Mouse (Mus musculus) gonadal fat pad, adult 2 months (tissue): ENCODE measurements around the gene Map4k2. TPM values are rescaled to one million over a fixed set of nuclear protein-coding genes. Genes with fewer than 3 reads are reported as not detected.
A peak's percentile ranks its signal among the peaks of the same experiment; 100 is the strongest.
"Not testable (repeated sequence)": the region's sequence is repeated elsewhere in the genome, so short reads cannot be mapped to it uniquely, and the experiment has no call there.

ENCODE experiments used
- DNase-seq: peaks from one replicate; pipeline ENCODE4 v3.0.0-alpha.2; 2012; ENCODE audit warnings: low read depth
- polyA plus RNA-seq: library from polyadenylated mRNA; depleted of rRNA; stranded (reverse); fragments of >200 nt; gene quantifications from 2 replicates; pipeline ENCODE4 v1.2.3, GENCODE M21; 2012; rRNA removed

Map4k2 gene
- 83.4 and 95.3 TPM in 2 replicates for polyA plus RNA-seq

DNA sequence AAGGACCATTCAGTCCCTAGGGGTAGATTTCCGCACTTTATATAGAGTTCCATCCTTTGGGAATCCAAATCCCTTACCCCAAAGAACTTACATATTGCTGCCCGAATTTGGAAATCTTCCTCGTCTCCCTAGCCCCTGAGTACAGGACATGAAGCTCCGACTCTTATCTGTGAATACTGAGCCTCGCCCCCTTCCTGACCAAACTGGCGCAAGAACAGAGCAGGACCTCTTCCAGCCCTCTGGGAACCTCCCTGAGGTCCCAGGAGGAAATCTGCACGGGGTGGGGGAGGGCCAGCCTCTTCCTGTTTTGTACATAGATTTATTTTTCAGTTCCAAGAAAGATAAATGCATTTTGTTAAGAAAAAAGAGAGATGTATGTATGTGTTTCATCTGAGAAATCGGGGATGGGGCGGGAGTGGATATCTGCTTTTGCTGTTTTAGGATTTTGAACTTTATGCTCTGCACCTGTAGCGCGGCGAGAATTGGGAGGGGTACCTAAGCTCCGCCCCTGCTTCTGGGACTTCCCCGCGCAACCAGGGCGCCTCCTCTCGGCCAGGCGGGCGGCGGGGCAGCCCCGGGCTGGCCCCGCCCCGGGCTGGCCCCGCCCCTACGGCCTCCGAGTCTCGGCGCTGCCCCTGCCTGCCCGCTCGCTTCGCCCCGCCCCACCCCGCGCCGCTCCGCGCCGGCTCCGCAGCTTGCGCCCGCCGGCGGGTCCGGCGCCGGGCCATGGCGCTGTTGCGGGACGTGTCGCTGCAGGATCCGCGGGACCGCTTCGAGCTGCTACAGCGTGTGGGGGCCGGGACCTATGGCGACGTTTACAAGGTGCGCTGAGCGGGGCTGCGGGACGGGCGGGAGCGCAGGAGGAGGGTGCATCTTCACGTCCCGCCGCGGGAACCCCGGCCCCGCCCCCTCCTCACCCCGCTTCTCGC, at the start of gene Map4k2:
Gene Map4k2, plus strand, starts transcription at position 612 of the 929 bp plus-strand sequence.
- DNase-seq = no peak

DNA sequence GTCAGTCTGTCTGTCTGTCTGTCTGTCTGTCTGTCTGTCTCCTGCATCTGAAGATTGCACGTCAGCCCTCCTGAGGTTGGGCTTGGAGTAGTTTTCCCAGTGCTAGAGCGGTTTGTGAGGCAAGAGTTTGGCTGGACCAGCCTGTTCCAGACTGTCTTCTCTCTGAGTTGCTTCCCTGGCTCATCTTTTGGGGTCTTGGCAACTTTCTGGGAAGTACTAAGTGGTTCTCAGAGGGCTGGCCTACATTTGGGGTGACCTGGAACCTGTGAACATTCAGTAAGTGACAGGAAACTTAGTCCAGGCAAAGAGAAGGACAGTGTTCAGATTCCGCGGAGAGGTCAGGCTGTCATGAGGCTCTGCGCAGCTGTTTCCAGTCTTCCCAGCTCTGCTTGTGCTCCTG, 48.7 kb upstream of the Map4k2 start:
- DNase-seq = no peak

DNA sequence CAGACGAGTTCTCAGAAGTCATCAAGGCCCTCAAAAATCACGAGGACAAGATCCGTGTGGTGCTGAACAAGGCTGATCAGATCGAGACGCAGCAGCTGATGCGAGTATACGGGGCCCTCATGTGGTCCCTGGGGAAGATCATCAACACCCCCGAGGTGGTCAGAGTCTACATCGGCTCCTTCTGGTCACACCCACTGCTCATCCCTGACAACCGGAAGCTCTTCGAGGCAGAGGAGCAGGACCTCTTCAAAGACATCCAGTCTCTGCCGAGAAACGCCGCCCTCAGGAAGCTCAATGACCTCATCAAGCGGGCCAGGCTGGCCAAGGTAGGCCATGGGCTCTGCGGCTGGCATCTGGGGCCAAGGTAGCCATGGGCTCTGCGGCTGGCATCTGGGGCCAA, 46.6 kb upstream of the Map4k2 start:
- DNase-seq = no peak

DNA sequence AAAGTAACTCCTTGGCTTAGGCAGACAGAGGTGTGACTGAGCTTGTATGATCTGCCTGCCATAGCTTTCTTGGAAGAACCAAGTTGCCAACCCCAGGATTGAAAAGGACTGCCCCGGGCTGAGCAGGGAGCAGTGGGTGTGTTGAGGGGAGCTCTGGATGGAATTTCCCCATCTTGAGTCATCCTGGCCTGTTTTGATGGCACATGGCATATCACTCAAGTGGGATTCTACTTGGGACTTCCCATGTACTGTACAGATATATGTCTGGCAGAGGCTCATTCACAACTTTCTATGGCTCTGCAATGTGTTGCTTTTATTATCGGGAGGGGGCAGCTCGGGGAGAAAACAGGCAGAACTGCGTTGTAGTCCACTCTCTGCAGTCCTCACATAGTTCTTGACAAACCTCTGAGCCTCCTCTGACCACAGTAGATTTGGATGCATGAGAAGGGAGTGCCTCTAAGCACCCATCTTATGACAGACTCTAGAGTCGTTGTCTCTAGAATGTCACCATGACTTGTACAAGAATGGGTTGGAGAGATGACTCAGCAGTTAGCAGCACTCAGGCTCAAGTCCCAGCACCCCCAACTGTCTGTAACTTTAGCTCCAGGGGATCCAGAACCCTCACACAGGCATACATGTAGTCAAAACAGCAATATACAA, 44.3 kb upstream of the Map4k2 start:
- no peak for DNase-seq

DNA sequence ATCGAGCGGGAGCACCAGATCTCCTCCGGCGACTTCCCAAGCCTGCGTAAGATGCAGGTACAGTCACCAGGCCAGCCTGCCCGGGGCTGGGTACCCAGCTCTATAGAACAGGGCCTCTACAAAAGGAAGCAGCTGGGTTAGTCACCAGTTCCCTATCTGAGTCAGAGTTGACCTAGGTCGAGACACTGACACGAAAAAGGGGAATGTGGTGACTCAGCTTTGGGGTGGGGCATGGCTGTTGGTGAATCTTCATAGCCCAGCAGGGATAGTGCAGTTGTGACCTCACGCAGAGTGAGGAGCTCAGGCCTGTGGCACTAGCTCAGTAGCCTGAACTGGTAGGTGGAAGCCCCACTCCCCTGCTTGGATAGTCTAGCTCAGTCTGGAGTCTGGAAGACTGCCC, 43.3 kb upstream of the Map4k2 start:
- DNase-seq = no peak

DNA sequence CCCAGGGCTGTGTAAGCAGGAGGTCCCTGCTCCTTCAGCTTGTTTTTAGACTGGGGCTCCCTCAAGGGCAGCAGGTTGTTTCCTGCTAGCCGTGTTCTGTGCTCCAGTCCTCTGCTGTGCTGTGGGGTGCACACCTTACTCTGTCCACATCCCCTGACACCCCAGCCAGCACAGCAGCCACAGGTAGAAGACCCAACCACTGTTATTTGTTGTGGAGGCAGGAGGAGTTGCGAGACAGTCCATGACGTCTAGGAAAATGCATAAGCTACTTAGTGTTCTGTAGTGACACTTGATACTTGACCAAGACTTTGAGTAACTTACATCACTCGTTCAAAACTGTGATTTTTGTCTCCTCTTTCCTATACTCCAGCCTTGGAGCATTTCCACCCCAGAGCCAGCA, 41.9 kb upstream of the Map4k2 start:
- DNase-seq = no peak

DNA sequence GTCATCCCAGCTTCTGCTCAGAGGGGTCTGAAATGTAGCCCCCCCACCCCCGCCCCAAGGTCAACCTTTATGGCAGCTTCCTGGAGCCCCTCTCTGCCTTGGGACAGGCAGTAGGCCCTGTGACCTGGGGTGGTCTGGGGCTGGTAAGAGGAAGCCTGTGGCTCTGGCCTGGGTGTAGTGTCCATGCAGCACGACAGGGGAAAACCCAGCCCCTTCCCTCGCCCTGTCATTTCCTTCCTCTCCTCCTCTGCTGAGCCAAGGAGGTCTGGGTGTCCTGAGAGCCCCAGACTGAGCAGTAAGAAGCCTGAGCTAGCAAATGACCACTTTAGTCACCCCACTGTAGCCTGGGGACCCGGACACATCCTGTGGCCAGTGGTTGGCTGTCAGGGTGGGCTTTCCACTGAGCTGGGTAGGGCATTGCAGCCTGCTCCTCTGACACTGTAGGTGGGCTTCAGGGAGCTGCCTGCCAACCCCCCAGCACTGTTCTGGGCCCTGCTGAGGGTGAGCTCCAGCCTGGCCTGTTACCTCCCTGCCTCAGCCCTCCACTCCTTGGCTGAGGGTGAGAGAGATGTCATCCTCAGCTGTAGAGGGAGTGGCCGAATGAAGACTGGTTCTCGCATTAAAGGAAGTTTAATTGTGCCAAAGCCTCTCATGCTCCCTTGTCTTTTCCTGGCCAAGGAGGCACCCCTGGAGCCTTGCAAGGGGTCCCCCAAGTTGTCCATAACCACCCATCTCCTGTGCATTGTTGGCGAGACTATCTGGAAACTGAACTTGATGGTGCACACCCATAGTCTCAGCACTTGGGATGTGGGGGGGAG, 41.3 kb upstream of the Map4k2 start:
- no peak for DNase-seq

DNA sequence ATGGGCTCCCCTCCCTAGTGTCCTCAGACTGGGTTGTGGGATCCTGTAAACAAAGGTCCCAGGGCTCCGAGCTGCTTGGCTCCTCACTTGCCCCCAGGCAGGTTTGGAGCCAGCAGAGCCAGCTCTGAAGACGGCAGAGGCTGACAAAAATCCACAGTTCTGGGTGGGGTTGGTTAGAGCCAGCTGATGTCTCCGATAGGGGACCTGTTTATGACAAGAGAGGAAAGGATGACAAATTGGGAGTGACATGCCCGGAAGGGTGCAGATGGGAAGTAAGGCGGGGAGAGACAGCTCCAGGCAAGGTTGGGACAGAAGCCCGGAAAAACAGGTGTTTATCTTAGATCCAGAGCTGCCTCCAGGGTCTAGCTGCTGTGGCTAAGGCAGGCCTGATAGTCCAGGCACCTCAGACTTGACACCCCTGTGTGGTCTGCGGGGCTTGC, 40.5 kb upstream of the Map4k2 start:
- DNase-seq = no peak

DNA sequence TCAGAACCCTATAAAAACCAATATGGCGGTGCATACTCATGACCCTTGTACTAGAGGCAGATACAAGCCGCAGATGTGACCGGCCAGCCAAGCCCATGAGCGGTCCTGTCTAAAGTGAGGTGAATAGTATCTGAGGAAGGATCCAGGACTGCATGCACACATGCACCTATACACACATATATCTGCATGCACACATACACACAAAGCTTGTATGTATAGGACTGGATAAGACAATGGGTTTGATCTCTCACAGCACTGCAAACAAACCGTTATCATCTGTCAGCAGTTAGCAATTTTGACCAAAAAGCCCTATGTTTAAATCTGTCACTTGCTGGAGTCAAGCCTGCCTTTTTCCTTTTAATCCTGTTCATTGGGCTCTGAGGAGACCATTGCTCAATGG, 38.8 kb upstream of the Map4k2 start:
- DNase-seq = no peak

DNA sequence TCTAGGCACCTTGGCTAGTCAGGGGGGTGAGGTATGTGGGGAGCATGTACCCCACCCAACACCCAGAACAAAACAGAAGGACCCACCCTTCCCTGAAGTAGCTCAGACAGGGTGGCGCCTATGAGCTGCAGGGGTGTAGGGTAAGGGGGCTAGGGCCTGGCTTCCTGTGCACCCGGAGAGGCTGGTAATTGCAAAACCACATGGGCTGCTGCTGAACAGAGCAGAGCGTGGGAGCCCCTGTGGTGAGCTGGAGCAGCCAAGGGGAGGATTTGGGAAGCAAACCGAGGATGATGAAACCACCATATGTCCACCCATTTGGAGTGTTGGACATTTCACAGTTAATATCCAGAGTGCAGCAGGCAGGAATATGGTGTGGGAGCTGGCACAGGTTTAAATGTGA, 38.4 kb upstream of the Map4k2 start:
- no peak for DNase-seq

DNA sequence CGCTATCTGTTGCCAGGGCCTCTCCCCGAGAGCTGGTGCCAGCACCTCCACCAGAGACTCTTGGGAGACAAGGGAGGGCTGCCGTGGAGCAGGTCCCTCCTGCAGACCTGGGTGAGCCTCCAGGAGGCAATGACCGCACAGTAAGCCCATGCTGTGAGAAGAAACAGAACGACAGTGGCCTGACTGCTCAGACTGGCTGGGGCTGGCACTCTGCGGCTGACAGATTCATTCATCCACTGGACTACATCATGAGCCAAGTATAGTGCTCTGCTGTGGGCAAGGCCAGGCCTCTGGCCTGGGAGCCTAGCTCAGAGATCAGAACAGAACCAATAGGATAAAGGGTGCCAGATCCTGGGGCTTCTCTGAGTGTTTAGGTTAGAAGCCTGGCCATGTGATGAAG, 37.1 kb upstream of the Map4k2 start:
- DNase-seq = no peak

DNA sequence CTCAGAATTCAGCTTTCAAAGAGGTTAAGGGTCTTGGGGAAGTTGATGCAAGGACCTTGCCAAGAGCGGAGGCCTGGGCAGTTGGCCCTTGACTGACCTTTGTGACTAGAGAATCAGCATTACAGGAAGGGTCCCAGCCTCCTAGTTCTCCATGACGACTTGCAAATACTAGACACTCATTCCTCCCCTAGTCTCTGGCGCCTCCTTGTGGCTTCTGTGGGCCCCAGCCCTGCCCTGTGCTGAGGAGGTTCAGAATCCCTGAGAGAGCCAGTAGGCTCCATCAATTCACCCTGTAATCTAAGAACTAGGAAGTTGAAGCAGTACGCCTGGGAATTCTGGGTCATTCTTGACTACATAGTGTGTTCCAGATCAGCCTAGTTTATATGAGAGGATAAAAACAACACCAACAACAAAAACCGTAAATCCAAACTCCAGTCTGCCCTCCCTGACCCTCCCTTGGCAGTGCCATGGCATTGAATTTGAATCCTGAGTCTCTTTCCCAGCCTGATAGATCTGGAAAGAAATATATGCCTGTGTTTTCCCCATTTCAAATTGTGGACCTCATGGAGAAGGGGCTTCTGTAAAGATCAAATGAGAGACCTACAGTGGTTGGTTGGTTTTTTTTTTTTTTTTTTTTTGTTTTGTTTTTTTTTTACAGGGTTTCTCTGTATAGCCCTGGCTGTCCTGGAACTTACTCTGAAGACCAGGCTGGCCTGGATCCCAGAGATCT, 36.0 kb upstream of the Map4k2 start:
- peak; percentile 24 for DNase-seq

DNA sequence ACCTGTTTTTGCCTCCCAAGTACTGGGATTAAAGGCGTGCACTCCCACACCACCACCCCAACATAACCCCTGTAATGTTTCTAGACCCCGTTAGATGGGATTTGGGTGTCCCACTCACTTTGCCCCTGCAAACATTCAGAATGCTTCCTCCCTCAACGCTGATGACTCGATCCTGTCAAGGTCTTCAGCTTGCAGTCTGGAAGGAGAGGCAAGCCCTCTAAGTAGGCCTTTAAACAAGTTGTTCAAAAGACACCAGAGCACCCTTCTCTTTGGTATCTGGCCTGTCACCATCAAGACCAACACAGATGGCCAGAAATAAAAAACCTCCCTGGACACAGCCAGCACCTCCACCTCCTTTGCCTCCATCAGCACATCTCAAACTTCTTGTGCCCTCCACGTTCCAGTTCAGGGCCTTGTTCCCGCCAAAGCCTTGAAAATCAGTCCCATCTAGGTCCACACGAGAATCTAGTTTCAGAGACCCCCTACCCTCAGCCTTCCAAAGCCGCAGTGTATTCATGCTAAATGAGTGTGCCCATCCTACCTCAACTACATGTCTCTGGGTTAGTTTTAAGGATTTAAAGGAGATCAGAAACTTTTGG, 35.3 kb upstream of the Map4k2 start:
- DNase-seq = no peak

DNA sequence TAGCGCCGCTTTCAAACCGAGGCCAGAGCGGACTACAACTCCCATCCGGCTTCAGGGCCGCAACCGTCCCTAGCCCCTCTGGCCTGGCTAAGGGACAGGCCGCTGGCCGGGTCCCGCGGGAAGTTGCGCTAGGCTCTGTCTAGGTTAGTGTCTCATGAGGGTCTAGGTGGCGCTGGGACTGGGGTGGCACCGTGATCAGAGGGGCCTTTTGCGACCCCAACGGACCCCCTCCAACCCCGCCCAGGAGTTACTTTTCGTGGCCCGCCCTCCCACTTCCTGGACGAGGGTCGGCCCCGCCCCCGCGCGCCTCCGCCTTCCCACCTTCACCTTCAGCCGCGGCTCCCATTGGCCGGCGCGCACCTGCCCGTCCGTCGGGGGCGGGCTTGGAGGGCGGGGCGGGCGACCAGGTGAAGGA, 34.8 kb upstream of the Map4k2 start, which contains the start of gene Cdc42bpg:
Gene Cdc42bpg, plus strand, starts transcription at position 320 of the 415 bp plus-strand sequence.
- peak; percentile 28 for DNase-seq

DNA sequence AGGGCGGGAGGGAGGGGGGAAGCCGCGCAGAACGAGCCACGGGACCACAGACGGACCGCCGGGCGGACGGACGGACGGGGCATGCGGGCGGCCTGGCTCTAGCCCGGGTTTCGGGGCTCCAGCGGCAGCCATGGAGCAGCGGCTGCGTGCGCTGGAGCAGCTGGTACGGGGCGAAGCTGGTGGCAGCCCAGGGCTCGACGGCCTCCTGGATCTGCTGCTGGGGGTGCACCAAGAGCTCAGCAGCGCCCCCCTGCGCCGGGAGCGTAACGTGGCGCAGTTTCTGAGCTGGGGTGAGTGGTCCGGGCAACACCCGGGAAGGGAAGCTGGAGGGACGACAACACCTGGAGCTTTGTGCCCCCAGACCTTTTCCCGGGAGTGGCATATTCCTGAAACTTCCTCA, 34.3 kb upstream of the Map4k2 start:
- DNase-seq = peak; percentile 28

DNA sequence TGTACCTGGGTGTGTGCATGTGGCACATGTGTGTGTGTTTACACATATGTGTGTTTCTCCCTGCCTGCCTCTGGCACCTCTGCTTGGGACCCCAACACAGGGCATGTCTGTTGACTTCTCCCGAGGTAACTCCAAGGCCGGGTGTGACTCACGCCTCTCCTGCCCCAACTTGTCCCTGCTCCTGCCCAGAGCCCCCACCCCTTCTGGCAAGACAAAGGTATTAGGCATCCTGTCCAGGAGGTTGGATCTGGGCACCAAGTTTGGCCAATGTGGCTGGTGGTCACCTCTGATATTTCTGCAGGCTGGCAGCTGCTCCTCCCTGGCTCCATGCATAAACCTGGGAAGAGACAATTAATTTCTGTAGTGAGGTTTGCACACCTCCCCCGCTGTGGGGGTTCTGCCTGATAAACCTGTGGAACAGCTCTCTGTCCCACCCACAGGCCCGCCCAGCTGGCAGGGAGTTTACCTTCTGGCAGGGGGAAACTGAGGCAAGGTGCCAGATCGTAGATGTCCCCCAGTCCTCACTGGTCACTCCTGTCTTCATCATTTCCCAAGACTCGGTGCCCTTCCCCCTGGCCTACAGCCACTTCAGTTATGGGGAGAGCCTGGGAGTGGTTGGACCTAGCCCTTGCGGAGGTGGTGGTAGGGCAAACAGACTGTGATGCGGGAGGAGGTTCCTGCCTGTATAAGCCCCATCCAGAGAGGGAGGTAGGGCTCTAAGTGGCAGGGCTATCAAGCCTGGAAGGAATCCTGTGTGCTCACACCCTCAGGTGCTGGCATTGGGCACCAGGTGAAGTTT, 33.0 kb upstream of the Map4k2 start:
- peak; percentile 84 for DNase-seq

DNA sequence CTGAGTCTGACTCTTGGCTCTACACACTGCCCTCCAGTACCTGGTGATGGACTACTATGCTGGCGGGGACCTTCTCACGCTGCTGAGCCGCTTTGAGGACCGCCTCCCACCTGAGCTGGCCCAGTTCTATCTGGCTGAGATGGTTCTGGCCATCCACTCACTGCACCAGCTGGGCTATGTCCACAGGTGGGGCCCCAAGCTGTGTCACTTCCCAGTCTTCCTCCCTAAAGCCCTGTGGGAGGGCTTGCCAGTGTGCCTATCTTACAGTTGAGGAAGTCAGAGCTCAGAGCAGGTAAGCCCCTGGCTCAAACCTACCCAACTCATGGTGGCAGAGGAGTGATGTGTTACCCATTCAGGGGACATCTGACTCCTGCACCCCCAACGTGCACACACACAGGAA, 30.8 kb upstream of the Map4k2 start:
- DNase-seq = no peak

DNA sequence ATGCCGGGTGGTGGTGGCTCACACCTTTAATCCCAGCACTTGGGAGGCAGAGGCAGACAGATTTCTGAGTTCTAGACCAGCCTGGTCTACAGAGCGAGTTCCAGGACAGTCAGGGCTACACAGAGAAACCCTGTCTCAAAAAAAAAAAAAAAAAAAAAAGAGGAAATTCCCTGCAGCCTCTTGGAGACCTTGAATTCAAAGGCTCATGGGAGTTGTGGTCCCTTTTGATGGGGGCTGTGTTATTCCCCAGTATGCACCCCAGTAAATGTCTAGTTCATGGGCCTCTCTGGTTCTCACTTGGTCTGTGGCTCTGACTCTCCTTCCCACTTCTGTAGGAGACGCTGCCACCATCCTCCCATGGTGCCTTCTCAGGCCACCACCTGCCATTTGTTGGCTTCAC, 29.2 kb upstream of the Map4k2 start:
- not testable (repeated sequence) for DNase-seq

DNA sequence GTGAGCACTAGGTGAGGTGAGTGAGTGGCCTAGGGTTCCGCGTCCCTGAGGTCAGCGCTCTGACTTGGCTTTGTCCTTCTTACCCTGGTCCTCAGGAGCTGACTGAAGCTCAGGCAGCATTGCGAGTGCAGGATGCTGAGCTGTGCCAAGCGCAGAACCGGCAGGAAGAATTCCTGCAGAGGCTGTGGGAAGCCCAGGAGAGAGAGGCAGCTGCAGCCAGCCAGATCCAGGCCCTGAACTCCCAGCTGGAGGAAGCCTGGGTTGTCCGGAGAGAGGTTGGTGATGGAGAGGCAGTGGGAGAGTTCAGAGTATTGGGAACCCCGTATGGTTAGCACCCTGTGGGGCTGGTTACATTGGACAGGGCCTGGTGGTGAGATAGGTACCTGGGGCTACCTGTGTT, 27.1 kb upstream of the Map4k2 start:
- no peak for DNase-seq

DNA sequence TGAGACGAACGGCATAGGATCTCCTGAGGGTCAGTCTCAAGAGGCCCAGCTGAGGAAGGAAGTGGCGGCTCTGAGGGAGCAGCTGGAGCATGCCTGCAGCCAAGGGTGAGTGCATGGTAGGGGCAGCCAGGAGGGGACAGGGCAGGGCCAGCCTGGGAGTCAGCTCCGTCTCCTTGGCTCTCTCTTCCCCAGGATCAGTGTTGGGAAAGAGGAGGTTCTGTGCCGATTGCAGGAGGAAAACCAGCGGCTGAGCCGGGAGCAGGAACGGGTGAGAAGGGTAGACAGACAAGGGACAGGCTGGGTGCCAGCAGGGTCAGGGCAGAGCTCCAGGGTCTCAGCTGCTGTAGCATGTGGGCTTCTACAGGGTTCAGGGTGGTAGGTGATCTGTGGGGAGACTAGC, 26.4 kb upstream of the Map4k2 start:
- DNase-seq = no peak
